Mouse (Mus musculus) megakaryocyte-erythroid progenitor cell, adult 5 weeks (primary cell): Measurements from ENCODE around the gene Msh3. TPM values are rescaled to one million over a fixed set of nuclear protein-coding genes. Genes with fewer than 3 reads are reported as not detected.

ENCODE experiments used
- polyA plus RNA-seq: library from polyadenylated mRNA; stranded (reverse); fragments of >175 nt; gene quantifications from 2 replicates; pipeline ENCODE4 v1.2.3, GENCODE M21; 2012

Gene Msh3
- polyA plus RNA-seq, result 18.6 and 27.8 TPM in 2 replicates

GRCm38 (mm10) chr13:92354456-92355271 lies at the start of gene Msh3, which contains the start of gene Dhfr:
Gene Msh3 (minus strand): TSS chr13:92355003.
Gene Dhfr (plus strand): TSS chr13:92354726.

GRCm38 (mm10) chr13:92305680-92306079 lies 49.1 kb downstream of the Msh3 start, which contains the start of gene Gm20379:
Gene Gm20379 (plus strand): TSS chr13:92305980.

Other genes with a start within 250 kb of the Msh3 start
- gene Rasgrf2, start 223.3 kb downstream of the Msh3 start, polyA plus RNA-seq, result 0.06 and 0.18 TPM in 2 replicates
- gene Gm20379, start 49.0 kb downstream of the Msh3 start, polyA plus RNA-seq, result not detected in 2 replicates
- 1.1 and 1.4 TPM in 2 replicates for gene Dhfr, start 277 bp downstream of the Msh3 start, polyA plus RNA-seq
- gene Ankrd34b, start 70.9 kb upstream of the Msh3 start, polyA plus RNA-seq, result 0.03 TPM in 1 of 2 replicates, not detected in the other
- 0.22 and 0.34 TPM in 2 replicates for gene Fam151b, start 129.0 kb upstream of the Msh3 start, polyA plus RNA-seq
- gene Zfyve16, start 175.9 kb upstream of the Msh3 start, polyA plus RNA-seq, result 0.61 and 1.2 TPM in 2 replicates
- not detected in 2 replicates for gene Spz1, start 221.2 kb upstream of the Msh3 start, polyA plus RNA-seq